Mouse (Mus musculus): ENCODE results near the gene Gm10428.
A peak's percentile ranks its signal among the peaks of the same experiment; 100 is the strongest.
"Not testable (repeated sequence)": the region's sequence is repeated elsewhere in the genome, so short reads cannot be mapped to it uniquely, and the experiment has no call there.

Gene Gm10428

DNA sequence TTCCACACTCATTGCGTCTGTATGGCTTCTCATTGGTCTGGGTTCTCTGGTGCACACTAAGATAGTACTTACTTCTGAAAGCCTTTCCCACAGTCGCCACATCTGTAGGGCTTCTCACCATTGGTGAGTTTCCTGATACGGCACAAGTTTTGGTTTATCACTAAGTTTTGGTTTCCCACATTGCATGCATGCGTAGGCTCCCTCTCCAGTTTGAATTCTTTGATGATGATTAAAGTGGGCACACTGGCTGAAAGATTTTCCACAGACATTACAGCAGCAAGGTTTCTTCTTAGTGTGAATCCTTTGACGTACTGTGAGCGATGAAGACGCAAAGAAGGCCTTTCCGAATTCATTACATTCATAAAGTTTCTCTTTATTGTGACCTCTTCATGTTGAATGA is at the start of gene Gm10428:
Gene Gm10428, plus strand, starts transcription at position 321 of the 400 bp plus-strand sequence.
- no peak for DNase-seq (ENCODE audit: low spot score in 2 of 2)

DNA sequence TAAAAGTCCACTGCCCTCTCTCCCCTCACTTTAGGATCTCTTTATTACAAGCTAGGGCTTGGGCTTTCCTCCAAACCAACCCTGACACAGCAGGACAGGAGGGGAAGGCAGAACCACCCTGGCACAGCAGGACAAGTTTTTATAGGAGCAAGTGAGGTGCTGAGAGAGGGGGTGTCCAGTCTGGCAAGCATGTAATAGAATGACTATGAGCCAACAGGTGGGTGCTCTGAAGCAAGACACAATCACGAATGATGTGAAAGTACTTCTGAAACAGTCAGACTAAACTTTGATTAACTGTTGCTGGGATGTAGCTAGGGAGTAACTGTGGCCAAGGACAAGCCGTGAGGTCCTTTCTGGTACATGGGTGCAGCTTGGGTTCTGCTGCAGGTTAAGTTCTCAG is 46.8 kb upstream of the Gm10428 start:
- no peak for DNase-seq (ENCODE audit: low spot score in 2 of 2)

DNA sequence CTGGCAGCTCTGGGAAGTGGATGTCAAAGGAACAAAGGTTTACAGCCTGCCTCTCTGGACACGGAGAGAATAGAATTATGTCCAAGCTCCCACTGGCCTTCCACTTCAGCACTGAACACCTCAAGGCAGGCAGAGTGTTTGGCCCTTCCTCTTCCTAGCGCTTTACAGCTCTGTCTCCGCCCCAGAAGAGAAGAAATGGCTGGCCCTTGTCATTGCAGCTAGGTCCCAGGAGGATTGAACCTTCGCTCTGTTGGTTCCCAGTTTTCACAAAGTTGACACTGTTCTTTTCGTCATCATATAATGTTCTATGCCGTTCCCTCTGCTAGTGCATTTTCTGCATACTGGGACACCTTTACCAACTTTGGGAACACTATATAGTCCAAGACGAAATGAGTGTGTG is 44.6 kb upstream of the Gm10428 start:
- no peak for DNase-seq (ENCODE audit: low spot score in 2 of 2)

DNA sequence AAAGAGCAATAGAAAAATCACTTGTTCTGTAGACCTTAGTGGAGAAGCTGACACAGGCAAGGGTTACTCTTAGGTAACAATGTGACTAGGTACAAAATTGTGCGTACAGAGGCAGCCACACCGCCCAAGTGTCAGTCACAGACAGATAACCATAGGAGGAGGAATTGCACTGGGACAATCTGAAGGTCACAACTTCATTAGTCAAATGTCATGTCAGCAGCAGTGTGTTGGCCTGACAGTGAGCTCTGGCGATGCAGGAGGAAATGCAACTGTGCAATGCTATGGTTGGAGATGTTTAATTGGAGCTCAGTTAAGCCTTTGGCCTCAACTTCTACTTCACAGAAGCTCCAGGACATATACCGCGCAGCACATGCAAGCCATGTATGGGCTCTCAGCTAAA is 42.2 kb upstream of the Gm10428 start:
- DNase-seq (ENCODE audit: low spot score in 2 of 2), result no peak

DNA sequence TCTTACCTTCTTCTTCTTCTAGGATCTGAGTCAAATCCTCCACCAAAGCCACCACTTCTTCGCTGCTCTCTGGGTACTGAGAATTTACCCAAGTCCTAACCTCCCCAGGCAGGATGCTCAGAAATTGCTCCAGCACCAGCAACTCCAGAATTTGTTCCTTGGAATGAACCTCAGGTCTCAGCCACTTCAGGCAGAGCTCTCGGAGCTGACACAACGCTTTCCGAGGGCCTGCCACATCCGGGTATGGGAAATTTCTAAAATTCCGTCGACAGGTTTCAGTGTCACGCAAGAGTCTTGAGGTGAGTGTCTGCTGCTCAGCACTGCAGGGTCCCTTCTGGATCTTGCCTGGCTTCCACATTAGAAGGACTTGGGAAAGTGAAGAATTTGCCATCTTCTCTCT is 24.6 kb upstream of the Gm10428 start:
- DNase-seq (ENCODE audit: low spot score in 2 of 2), result no peak

DNA sequence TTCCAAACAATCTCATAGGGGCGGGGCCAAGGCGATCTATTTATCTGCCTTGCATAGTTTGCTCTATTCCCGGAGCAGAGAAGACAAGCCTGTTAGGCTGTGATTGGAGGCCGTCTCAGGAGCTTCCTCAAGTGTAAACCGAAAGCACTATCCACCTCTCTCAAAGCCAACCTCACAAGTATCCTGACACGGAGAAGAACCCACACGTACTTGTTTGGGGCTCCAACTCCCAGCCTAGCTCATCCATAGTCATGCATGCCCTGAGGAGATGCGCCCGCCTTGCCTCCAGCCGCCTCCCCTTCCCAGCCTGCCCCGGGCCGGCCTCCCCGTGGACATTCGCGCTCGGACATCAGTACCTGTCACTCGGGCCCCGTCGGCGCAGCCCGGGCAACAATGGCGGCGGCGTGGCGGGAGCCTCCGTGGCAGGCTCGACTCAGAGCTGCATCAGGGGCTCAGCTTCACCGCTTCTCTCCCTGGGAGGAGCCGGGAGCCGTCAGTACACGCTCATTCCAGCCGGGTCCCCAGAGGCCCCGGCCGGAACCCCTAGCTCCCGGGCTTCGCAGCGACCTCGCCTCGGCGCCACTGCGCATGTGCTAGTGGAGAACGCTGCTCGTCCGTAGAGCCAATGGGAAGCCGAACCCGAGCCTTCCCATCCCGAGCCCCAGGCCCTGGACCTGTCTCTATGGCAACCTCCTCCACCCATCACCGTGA is 21.4 kb upstream of the Gm10428 start, which contains the start of gene Zfp287:
Gene Zfp287, minus strand, starts transcription at position 595 of the 711 bp plus-strand sequence.
- DNase-seq (ENCODE audit: low spot score in 2 of 2), result peak; percentile 14 to 61

DNA sequence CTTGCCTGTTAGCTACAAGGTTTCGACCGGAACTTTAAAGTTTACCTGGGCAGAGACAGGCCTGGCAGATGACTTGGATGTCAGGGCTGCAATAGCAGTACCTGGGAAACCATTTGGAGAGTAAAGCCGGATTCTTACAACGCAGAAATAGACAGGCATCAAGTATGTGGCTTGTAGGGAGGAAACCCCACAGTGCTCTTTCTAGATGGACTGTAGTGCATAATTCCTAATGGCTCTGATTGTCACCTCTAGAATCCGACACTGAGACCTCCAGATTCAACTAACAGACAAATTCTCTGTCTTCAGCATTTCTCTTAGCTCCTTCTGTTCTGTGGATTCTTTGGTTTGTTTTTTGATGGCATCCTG is 20.9 kb upstream of the Gm10428 start:
- DNase-seq (ENCODE audit: low spot score in 2 of 2), result no peak

DNA sequence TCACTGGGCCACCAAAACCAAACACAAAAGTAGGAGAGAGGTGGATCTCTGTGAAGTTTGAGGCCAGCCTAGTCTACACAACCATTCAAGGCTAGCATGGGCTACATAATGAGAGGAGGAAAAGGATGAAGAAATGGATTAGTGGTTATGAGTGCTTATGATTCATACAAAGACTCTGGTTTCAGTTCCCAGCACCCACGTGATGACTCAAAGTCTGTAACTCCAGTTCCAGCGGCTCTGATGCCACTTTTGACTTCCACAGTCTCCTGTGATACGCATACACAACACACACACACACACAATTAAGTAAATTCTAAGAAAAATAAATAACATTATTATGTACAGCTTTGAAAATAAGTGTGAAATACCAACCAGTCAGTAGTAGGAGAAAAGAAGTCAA is 20.2 kb upstream of the Gm10428 start:
- DNase-seq (ENCODE audit: low spot score in 2 of 2), result no peak

DNA sequence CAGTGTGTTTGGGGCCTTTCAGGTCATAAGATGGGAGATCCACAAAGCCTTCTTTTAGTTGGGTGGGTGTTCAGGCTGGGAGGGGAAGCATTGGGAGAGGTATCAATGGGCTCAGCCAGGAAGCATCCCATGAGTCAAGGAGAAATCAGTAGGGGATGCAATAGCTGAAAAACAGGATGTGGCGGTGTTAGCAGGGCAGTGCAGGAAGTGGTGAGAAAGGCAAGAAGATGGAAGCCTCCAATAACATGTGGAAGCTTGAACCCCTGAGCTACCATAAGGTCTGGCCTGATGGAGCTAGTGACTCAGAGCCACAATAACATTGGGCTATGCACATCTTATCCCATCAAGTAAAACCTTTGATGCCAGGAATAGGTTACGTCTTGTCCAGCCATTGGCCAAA is 11.7 kb upstream of the Gm10428 start:
- DNase-seq (ENCODE audit: low spot score in 2 of 2), result no peak

DNA sequence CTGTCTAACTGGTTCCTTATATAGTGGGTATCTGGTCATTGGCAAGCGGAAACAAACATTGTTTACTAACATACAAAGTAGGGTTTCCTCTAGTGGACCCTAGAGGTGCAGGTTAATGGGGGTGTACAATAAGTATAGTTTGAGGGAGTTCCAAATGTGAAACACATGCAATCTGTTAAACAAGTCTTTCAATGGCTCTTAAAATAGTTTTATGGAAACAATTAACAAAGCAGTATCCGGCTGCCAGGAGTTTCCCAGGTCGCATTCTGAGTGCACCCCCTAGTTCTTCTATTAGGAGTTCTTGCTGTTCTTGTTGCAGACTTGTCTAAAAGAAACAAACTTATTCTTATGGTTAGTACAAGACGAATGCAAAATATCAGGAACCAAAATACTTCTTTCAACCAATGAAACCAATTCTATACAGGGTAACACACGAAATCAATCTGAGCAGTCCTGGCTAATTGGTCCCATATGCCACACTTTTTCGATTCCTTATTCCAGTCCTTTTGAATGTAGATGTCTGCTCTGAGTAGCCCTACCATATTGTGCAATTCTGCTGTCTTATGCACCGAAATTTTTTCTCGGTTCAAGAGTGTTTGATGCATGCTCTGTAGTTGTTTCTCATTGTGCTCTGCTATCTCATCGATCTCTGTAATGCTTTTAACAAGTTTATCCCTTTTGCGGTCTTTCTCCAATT is 10.5 kb upstream of the Gm10428 start:
- DNase-seq (ENCODE audit: low spot score in 2 of 2), result no peak

DNA sequence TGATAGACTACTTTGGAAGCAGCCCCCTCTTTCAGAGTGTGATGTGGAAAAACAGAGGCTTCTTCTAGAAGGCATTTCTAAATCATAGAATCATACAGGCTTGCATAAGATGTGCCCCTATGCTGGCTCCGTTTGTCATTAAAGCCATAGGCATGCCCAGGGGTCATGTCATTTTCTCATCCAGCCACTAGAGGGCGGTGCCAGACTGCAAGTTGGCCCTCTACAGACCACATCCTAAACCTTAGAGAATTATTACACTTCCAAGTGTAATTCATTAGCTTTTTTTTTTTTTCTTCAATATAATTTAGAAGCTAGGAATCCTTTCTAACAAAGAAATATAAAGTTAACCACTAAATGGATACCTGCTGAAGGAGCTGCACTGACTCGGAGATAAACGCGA is 8.8 kb upstream of the Gm10428 start:
- DNase-seq (ENCODE audit: low spot score in 2 of 2), result peak; percentile 29 to 78

DNA sequence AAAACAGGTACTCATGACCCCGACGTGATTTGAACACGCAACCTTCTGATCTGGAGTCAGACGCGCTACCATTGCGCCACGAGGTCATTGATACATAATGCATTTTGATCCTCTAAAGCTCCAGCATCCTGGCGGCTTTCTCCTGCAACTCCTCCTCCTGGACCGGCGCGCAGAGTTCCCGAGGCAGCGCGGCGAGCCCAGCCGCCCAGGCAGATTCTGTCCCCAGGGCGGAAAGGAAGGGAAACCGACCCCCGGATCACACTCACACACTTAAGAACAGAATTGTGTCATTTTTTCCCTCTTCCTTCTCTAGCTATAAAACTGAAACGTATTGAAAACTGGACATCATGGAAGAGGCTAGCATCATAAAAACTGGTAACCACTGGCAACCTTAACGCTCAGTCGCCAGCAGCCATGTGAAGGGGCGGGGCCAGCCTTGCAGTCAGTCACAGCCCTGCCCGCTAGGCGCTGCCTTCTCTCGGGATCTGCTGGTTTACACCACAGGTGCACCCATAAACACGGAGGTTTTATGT is 6.8 kb upstream of the Gm10428 start:
- DNase-seq (ENCODE audit: low spot score in 2 of 2), result peak; percentile 26 to 79

DNA sequence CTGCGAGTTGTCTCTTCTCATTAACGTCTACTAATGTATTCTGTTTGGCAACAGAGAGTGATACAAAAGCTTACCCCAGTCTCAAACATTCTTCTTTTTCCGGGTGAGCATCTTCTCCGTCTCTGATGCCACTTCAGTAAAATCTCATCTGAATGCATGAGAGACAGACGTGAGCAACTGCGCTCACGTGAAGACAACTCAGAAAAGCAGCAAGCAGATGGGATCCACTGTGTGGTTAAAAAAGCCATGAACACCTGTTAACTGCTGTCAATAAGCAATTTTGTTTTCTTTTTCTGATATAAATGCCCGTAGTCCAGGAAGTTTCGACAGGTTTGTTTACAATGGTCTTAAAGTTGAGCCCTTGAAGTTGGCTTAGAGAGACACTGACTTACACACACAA is 5.7 kb upstream of the Gm10428 start:
- DNase-seq (ENCODE audit: low spot score in 2 of 2), result no peak

DNA sequence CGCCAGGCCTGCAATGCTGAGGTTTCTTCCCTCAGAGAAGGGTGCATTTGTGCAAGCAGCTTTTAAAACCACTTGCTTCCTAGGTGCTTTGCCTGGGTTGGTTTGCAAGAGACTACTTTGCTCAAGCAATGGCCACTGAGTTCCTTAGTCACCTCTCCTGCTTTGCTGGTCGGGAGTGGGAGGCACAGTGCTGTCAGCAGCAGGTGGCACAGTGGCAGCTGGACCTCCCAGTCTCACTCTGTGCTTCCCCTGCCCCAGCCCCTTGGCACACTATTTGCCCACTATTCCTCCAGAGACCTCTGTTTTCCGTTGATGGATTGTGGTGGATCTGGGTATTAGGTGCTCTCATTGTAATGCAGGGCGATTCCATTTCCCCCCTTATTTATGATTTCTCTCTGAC is 4.8 kb upstream of the Gm10428 start:
- DNase-seq (ENCODE audit: low spot score in 2 of 2), result no peak

DNA sequence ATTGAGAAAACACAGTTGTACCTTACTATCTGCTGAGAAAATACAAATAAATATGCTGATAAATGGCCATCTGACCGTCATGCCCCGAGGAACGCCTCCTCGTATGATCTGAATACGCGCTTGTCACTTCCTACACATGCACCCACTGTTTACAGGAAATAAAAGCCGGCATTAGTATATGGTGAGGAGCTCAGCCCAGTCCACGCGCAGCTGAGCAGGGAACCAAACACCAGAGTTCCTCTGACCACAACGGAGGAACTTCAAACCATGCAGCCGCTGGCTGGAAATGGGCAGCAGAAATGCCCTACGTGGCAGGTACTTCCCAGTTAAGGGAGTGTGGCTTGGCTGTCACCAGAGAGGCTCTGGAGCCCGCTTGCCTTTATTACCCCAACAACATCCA is 3.5 kb upstream of the Gm10428 start:
- not testable (repeated sequence) for DNase-seq (ENCODE audit: low spot score in 2 of 2)

DNA sequence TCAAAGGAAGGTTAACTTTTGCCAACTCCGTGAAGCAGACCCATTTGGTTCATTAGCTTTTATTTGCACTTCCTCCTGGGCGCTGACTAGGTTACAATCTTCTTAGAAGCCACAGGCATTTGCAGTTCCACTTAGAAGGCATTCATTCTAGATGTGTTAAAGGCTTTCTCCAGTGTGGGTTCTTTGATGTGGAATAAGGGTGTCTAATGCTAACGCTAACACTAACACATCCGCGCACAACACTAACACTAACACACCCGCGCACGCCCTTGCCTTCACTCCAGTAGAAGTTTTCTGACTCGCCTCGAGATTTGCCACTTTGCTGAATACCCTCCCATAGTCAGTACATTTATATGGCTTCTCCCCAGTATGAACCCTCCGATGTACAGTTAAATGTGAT is 709 bp upstream of the Gm10428 start:
- DNase-seq (ENCODE audit: low spot score in 2 of 2), result no peak

DNA sequence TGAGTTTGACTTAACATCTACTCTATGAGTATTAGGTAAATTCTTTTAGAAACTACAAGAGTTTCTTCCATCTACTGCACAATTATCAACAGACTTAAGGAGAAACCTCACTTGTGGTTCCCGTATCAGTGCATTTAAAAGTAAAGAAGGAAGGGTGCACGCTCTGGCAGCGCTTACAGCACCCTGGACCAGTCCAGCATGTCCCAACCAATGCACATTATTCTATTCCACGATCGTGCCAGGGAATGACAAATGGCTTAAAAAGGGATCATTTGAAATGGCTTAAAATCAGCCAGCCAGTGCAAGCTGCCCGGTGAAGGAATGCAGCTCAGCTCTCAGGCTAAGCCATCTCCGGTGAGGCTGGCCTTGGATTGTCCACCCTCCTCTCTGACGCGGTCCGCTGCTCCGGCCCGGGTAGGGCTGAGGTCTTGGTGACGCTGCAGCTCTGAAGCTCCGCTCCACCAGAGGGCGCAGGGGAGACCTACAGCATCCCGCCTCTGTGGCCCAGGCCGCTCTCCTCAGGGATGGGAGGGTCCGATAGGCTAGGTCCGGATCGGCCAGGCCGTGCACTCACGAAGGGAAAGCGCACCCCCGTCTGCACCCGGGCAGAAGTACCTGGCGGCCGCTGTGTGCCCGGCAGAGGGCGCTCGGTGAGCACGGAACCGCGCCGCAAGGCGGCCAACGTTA is 3.7 kb downstream of the Gm10428 start:
- peak; percentile 62 to 87 for DNase-seq (ENCODE audit: low spot score in 2 of 2)

DNA sequence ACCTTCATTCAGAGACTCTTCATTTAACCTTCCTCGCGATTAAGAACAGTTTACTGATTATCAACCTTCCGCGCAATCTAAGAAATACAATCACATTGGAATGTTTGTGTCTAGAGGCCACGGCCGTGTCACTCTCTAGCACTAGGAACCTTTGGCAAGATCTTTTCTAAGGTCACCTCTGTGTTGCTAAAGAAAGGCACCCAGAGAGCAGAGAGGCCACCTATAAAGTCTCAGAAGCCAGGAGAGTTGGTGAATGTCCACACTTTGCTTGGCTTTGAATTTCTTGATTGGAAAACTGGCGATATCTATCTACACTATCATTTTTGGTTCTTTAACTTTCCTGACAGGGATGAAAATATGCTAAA is 4.2 kb downstream of the Gm10428 start:
- DNase-seq (ENCODE audit: low spot score in 2 of 2), result no peak

DNA sequence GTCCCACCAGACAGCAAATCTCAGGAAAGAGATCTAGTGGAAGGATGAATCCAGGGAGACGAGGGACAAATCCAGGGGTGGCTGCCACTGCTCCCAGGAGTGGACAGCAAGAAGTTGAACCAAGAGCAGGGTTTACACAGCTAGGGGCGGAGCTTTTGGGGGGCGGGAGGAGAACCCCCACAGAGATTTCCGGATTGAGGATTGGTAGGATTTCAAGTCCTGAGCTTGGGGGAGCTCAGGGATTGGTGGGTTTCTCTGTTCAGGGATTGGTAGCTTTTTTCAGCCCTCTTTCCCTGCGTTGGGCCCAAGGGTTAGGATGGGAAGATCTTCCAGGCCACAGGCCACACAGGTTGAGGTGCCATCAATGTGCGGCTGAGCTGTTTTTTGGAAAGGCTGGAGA is 5.0 kb downstream of the Gm10428 start:
- DNase-seq (ENCODE audit: low spot score in 2 of 2), result no peak

DNA sequence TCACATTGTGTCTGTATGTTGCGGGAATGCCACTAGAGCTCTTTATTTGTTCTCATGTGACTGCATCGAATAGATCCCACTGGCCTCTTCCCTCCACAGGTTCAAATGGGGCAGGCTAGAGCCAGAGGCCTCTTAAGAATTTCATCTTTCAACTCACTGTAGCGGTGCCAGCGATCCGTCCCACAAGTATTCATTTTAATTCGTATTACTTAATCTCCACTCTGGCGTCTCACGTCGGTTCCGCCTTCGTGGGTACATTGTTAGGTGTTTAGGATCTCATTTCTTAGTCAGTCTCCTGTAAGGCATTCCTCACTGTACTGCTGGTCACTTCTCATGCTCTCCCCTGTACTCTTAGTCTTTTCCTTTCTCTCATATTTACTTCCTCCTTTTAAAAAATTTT is 5.6 kb downstream of the Gm10428 start:
- DNase-seq (ENCODE audit: low spot score in 2 of 2), result no peak

DNA sequence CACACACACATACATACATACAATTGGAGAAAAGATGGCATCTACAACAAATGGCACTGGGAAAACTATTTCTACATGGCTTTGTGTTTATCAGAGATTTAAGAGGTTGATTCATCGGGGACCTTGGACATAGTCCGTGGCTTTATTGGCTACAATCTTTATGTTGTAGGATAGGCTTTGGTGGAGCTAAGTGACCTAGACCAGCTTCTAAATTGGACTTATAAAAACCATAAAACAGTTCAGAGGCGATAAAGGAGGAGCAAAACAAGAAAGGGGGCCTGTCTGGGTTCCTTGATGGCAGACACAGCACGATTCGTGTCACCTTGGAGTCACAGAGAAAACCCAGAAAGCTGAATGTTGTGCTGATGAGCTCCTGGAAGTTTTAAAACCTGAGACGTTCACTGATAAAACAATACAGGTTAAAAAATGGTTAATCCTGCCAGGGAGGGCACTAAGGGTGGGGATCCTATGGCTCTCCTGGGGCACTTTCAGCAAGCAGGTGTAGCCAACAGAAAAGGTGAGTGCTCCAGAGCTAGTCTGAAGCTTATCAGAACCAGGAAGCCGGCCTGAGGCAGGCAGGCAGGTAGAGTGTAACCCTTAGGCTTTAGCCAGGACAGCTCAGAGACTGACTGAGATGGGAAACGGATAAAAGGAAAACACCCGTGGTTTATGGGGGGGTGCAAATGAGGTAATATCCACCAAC is 8.0 kb downstream of the Gm10428 start:
- no peak for DNase-seq (ENCODE audit: low spot score in 2 of 2)

DNA sequence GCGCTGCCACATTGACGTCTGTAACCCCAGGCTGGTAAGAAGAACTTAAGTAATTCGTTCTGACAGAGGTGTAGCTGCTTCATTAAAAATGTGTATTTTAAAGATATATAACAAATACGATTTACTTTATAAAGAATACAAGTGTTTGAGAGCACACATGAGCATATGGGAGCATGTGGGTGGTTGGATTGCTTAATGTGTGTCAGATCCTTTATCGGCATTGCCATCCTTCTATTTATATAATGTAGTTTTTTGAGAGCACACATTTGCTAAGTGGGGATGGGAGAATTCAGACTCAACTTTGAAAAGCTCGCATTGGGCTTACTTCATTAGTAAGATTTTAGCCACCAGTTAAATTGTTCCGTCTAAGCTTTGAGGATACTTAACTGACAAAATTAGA is 23.6 kb downstream of the Gm10428 start:
- no peak for DNase-seq (ENCODE audit: low spot score in 2 of 2)

All from spleen, postnatal 10 days (tissue).